Comparison of ENCODE assay signal across 26 mouse cellular contexts in the genomic region with DNA sequence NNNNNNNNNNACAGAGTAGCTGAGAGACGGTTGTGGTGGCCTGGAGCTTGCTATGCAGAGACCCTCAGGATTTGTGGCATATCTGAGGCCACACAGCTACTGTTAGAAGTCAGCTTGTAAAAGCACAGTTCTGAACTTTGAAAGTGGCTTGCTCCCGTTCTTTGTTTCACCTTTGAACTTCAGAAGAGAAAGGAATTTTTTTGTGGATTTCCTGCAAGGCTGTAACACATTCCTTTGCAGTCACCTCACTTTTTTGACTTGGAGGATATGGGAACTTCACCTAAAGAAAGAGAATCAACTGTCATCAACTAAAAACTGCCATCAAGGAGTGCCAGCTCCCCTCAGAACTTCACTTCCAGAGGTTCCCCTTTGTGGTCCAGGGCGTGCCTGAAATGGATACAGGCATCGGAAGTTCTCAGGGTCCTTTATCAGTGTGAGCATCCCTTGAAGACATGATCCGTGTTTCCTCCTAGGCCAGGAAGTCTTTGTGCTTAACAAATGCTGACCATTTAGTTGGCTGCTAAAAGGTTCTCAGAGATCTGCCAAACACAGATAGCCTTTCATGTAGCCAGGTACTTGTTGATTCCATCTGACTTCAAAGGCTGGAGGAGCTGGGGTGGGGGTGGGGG.
DNase-seq lines count a peak whose midpoint lies in the region; ATAC-seq and TF ChIP-seq lines count a peak whose summit lies in the region.
"Had no signal": no experiment of that assay in that cellular context is flagged by ENCODE, and none has a peak within 500 bp of the region (broad histone marks: within the 10 kb centered on the region; RNA-seq: fewer than 3 reads in every experiment).

No protein-coding gene starts in this region.

- no peak for TF ChIP-seq CTCF in hindbrain, postnatal 0 days (IDR thresholded peaks at IDR 0.05; ENCODE audit: low read depth)
- TF ChIP-seq CTCF in liver, adult 2 months (IDR thresholded peaks at IDR 0.05; ENCODE audit: low read depth, low read length) = no peak
- TF ChIP-seq CTCF in thymus, adult 2 months (IDR thresholded peaks at IDR 0.05; ENCODE audit: borderline replicate concordance, control insufficient read depth, extremely low read depth, insufficient read depth, low read length, poor library complexity) = no peak

- DNase-seq in hindbrain, embryonic 11.5 days (ENCODE audit: low spot score) = peak; percentile 4
- no peak for DNase-seq in hindbrain, postnatal 0 days (ENCODE audit: low spot score)
- DNase-seq in liver, adult 2 months (ENCODE audit: extremely low read depth, low read depth, low spot score) = peak; percentile 56
- no peak for DNase-seq in liver, embryonic 11.5 days (ENCODE audit: low spot score)
- no peak for DNase-seq in thymus, adult 2 months
- DNase-seq in adipocyte (ENCODE audit: low spot score) = no peak
- DNase-seq: adrenal gland, postnatal 14 days; cerebellum, adult 11-12 months; cerebellum, postnatal 14 days; embryo, embryonic 11 days; gastrocnemius, adult 2 months; heart, postnatal 4 days; kidney, postnatal 4 days; lung, embryonic 14.5 days; lung, postnatal 36 days; right cerebral cortex, adult 18-20 months; thymus, postnatal 36 days had no signal

- ATAC-seq in hindbrain, embryonic 11.5 days (ENCODE audit: low FRiP score) = no peak
- no peak for ATAC-seq in hindbrain, postnatal 0 days
- ATAC-seq in liver, embryonic 11.5 days (replicated peaks; ENCODE audit: low FRiP score) = no peak
- ATAC-seq in common myeloid progenitor, adult 5-6 weeks (replicated peaks; ENCODE audit: low read depth, poor library complexity, severe bottlenecking) = peak; percentile 57
- peak; percentile 32 for ATAC-seq in megakaryocyte progenitor cell, adult 5-6 weeks (replicated peaks; ENCODE audit: poor library complexity)
- ATAC-seq: activated CD4-positive, CD25-positive, alpha-beta regulatory T cell, adult 4 months; Patski had no signal

- no peak overlapping the region for H3K4me2 ChIP-seq in hindbrain, embryonic 11.5 days (replicated peaks; ENCODE audit: low read depth, low read length)
- no peak overlapping the region for H3K4me2 ChIP-seq in hindbrain, postnatal 0 days (ENCODE audit: low read depth, low read length)
- H3K4me2 ChIP-seq in liver, embryonic 11.5 days = no peak overlapping the region
- H3K4me2 ChIP-seq: embryonic facial prominence, embryonic 15.5 days; heart, embryonic 15.5 days; limb, embryonic 13.5 days; lung, embryonic 14.5 days; midbrain, embryonic 11.5 days; neural tube, embryonic 12.5 days had no signal

- no peaks in the 10 kb centered on the region for H3K9me3 ChIP-seq in hindbrain, embryonic 11.5 days (ENCODE audit: control insufficient read depth, low read length)
- no peaks in the 10 kb centered on the region for H3K9me3 ChIP-seq in hindbrain, postnatal 0 days (ENCODE audit: low read length)
- H3K9me3 ChIP-seq in liver, embryonic 11.5 days (ENCODE audit: control insufficient read depth, low read length) = no peaks in the 10 kb centered on the region
- H3K9me3 ChIP-seq: embryonic facial prominence, embryonic 15.5 days; heart, embryonic 15.5 days; limb, embryonic 13.5 days; neural tube, embryonic 12.5 days had no signal

- no peaks in the 10 kb centered on the region for H3K36me3 ChIP-seq in hindbrain, embryonic 11.5 days (ENCODE audit: control insufficient read depth, insufficient read depth, low read length)
- no peaks in the 10 kb centered on the region for H3K36me3 ChIP-seq in hindbrain, postnatal 0 days (ENCODE audit: insufficient read depth, low read length)
- no peaks in the 10 kb centered on the region for H3K36me3 ChIP-seq in liver, adult 2 months (ENCODE audit: control insufficient read depth, insufficient read depth, low read length)
- H3K36me3 ChIP-seq in liver, embryonic 11.5 days (ENCODE audit: control insufficient read depth, insufficient read depth, low read length) = no peaks in the 10 kb centered on the region
- H3K36me3 ChIP-seq in thymus, adult 2 months (ENCODE audit: control insufficient read depth, insufficient read depth, low read length) = no peaks in the 10 kb centered on the region
- H3K36me3 ChIP-seq: embryonic facial prominence, embryonic 15.5 days; heart, embryonic 15.5 days; limb, embryonic 13.5 days; neural tube, embryonic 12.5 days had no signal

- TF ChIP-seq POLR2A in liver, adult 2 months (IDR thresholded peaks at IDR 0.05; ENCODE audit: extremely low read depth, insufficient read depth, low read length) = no peak
- no peak for TF ChIP-seq POLR2A in thymus, adult 2 months (IDR thresholded peaks at IDR 0.05; ENCODE audit: control insufficient read depth, extremely low read depth, insufficient read depth, low read length, poor library complexity)

- H3K9ac ChIP-seq in hindbrain, embryonic 11.5 days (ENCODE audit: low read depth, low read length) = no peak overlapping the region
- no peak overlapping the region for H3K9ac ChIP-seq in hindbrain, postnatal 0 days (replicated peaks; ENCODE audit: low read length)
- H3K9ac ChIP-seq in liver, adult 2 months (ENCODE audit: low read depth, low read length) = no peak overlapping the region
- H3K9ac ChIP-seq in liver, embryonic 11.5 days (ENCODE audit: low read depth, low read length) = no peak overlapping the region
- H3K9ac ChIP-seq: embryonic facial prominence, embryonic 15.5 days; heart, embryonic 15.5 days; limb, embryonic 13.5 days; lung, embryonic 14.5 days; neural tube, embryonic 12.5 days had no signal

- no peak overlapping the region for H3K4me3 ChIP-seq in hindbrain, embryonic 11.5 days (ENCODE audit: low read depth, low read length)
- no peak overlapping the region for H3K4me3 ChIP-seq in hindbrain, postnatal 0 days (ENCODE audit: low read length)
- no peak overlapping the region for H3K4me3 ChIP-seq in liver, adult 2 months (ENCODE audit: insufficient read depth, low read depth, low read length)
- no peak overlapping the region for H3K4me3 ChIP-seq in liver, embryonic 11.5 days (ENCODE audit: low read depth, low read length)
- no peak overlapping the region for H3K4me3 ChIP-seq in thymus, adult 2 months (ENCODE audit: control insufficient read depth, insufficient read depth, low read length)
- H3K4me3 ChIP-seq: embryonic facial prominence, embryonic 15.5 days; gastrocnemius, adult 2 months; heart, embryonic 15.5 days; limb, embryonic 13.5 days; neural tube, embryonic 12.5 days had no signal

- no peaks in the 10 kb centered on the region for H3K4me1 ChIP-seq in hindbrain, embryonic 11.5 days (replicated peaks; ENCODE audit: control insufficient read depth, insufficient read depth, low read length)
- H3K4me1 ChIP-seq in hindbrain, postnatal 0 days (ENCODE audit: insufficient read depth, low read length) = no peaks in the 10 kb centered on the region
- peaks cover 5% of the 10 kb centered on the region for H3K4me1 ChIP-seq in liver, adult 2 months (ENCODE audit: control insufficient read depth, insufficient read depth, low read length)
- H3K4me1 ChIP-seq in liver, embryonic 11.5 days (replicated peaks; ENCODE audit: control insufficient read depth, insufficient read depth, low read length) = peaks cover 27% of the 10 kb centered on the region
- no peaks in the 10 kb centered on the region for H3K4me1 ChIP-seq in thymus, adult 2 months (replicated peaks; ENCODE audit: control insufficient read depth, insufficient read depth, low read length)
- H3K4me1 ChIP-seq: embryonic facial prominence, embryonic 15.5 days; neural tube, embryonic 12.5 days had no signal

- 62% methylated on average over 5 of the region's 5 CpGs for WGBS in hindbrain, embryonic 11.5 days
- WGBS in hindbrain, postnatal 0 days = 74% methylated on average over 5 of the region's 5 CpGs
- WGBS in liver, adult 2 months = 37% methylated on average over 5 of the region's 5 CpGs
- 13% methylated on average over 5 of the region's 5 CpGs for WGBS in liver, embryonic 11.5 days
- WGBS in thymus, adult 2 months = 61% methylated on average over 5 of the region's 5 CpGs

- H3K27me3 ChIP-seq in hindbrain, embryonic 11.5 days (ENCODE audit: control insufficient read depth, insufficient read depth, low read length) = no peaks in the 10 kb centered on the region
- H3K27me3 ChIP-seq in hindbrain, postnatal 0 days (ENCODE audit: insufficient read depth, low read length) = no peaks in the 10 kb centered on the region
- no peaks in the 10 kb centered on the region for H3K27me3 ChIP-seq in liver, adult 2 months (ENCODE audit: control insufficient read depth, insufficient read depth, low read length)
- no peaks in the 10 kb centered on the region for H3K27me3 ChIP-seq in liver, embryonic 11.5 days (replicated peaks; ENCODE audit: control insufficient read depth, insufficient read depth, low read length)
- no peaks in the 10 kb centered on the region for H3K27me3 ChIP-seq in thymus, adult 2 months (ENCODE audit: control insufficient read depth, insufficient read depth, low read length)
- H3K27me3 ChIP-seq: embryonic facial prominence, embryonic 15.5 days; heart, embryonic 15.5 days; limb, embryonic 13.5 days; neural tube, embryonic 12.5 days; Patski had no signal

- no peaks in the 10 kb centered on the region for H3K79me2 ChIP-seq in liver, adult 2 months (ENCODE audit: control insufficient read depth, insufficient read depth, low read length)

- no peak overlapping the region for H3K27ac ChIP-seq in hindbrain, embryonic 11.5 days (ENCODE audit: low read depth, low read length)
- no peak overlapping the region for H3K27ac ChIP-seq in hindbrain, postnatal 0 days
- peak overlapping the region; percentile 59 for H3K27ac ChIP-seq in liver, adult 2 months (replicated peaks; ENCODE audit: insufficient read depth, low read depth, low read length)
- H3K27ac ChIP-seq in liver, embryonic 11.5 days (ENCODE audit: low read depth, low read length) = no peak overlapping the region
- no peak overlapping the region for H3K27ac ChIP-seq in thymus, adult 2 months (ENCODE audit: control insufficient read depth, insufficient read depth, low read length)
- H3K27ac ChIP-seq: embryonic facial prominence, embryonic 15.5 days; gastrocnemius, adult 2 months; heart, embryonic 15.5 days; limb, embryonic 13.5 days; neural tube, embryonic 12.5 days had no signal

Comparison
In these comparisons a context has a peak if more than half of its experiments do, and no peak if none do; other contexts are left out.
1. DNase-seq: peak in hindbrain, embryonic 11.5 days (single experiment) and liver, adult 2 months (single experiment); none in hindbrain, postnatal 0 days (single experiment), liver, embryonic 11.5 days (single experiment), thymus, adult 2 months (single experiment) and adipocyte (single experiment).
2. ATAC-seq: peak in common myeloid progenitor, adult 5-6 weeks (single experiment) and megakaryocyte progenitor cell, adult 5-6 weeks (single experiment); none in hindbrain, embryonic 11.5 days (single experiment), hindbrain, postnatal 0 days (single experiment) and liver, embryonic 11.5 days (single experiment).